Mouse (Mus musculus): ENCODE measurements around the gene Chchd6.

DNA sequence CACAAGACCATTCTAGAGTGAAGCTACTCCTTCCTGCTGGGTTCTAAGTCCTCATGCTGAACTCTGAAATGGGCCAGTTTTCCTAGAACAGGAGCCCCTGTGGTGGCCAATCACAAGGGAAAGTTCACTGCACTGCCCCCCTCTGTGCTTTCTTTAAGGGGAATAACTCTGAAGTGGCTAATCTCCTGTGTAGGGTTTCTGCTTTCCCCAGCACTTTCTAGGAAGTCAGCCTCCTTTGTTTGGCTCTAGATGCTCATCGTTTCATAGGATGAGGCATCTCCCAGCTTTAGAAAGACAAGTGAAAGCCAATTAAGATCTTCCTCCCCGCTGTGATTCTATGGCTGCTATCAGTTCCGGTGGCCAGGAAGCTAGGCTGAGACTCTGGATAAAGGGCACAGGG, 214.7 kb downstream of the Chchd6 start:
- no peak for TF ChIP-seq POLR2A (IDR thresholded peaks at IDR 0.05; ENCODE audit: control insufficient read depth, extremely low read depth, insufficient read depth, low read length, poor library complexity)
- no peak for TF ChIP-seq CTCF (IDR thresholded peaks at IDR 0.05; ENCODE audit: borderline replicate concordance, control insufficient read depth, extremely low read depth, insufficient read depth, low read length, poor library complexity)
